Mouse (Mus musculus) neural tube, embryonic 14.5 days (tissue): Measurements from ENCODE around the gene Tnfsf14. TPM values are rescaled to one million over a fixed set of nuclear protein-coding genes. Genes with fewer than 3 reads are reported as not detected.

Experiments
- ATAC-seq: fragments of 200-750 bp; cut with Nextera tagmentation; 2 replicates; pipeline ENCODE4 v1.8.0; 2017; ENCODE audit warnings: low read depth, mild to moderate bottlenecking, moderate TSS enrichment, moderate library complexity
- H3K27ac ChIP-seq: fragments of 300-500 bp; sonication (generic); 2 replicates; pipeline ENCODE4 v1.5.1; 2014; ENCODE audit warnings: low read depth, mild to moderate bottlenecking, control low read depth, low read length, moderate library complexity, mixed read lengths
- H3K27me3 ChIP-seq: fragments of 300-500 bp; sonication (generic); 2 replicates; pipeline ENCODE4 v1.6.1; 2014; ENCODE audit warnings: low read length; ENCODE audit not compliant: control insufficient read depth, insufficient read depth
- H3K36me3 ChIP-seq: fragments of 300-500 bp; sonication (generic); 2 replicates; pipeline ENCODE4 v1.6.1; 2014; ENCODE audit warnings: low read length, mixed read lengths; ENCODE audit not compliant: control insufficient read depth, insufficient read depth
- H3K4me1 ChIP-seq: fragments of 300-500 bp; sonication (generic); 2 replicates; pipeline ENCODE4 v1.6.1; 2014; ENCODE audit warnings: low read length; ENCODE audit not compliant: control insufficient read depth, insufficient read depth
- H3K4me2 ChIP-seq: fragments of 300-500 bp; sonication (generic); 2 replicates; pipeline ENCODE4 v1.6.1; 2014; ENCODE audit warnings: mild to moderate bottlenecking, low read depth, low read length, control low read depth
- H3K4me3 ChIP-seq: fragments of 300-500 bp; sonication (generic); 2 replicates; pipeline ENCODE4 v1.5.1; 2014; ENCODE audit warnings: low read depth, low read length, control low read depth, mixed read lengths
- H3K9ac ChIP-seq: fragments of 300-500 bp; sonication (generic); replicated peaks from 2 replicates; pipeline ENCODE4 v1.6.1; 2014; ENCODE audit warnings: low read depth, mild to moderate bottlenecking, control low read depth, low read length, mixed read lengths
- H3K9me3 ChIP-seq: fragments of 300-500 bp; sonication (generic); 2 replicates; pipeline ENCODE4 v1.6.1; 2016; ENCODE audit warnings: low read length; ENCODE audit not compliant: control insufficient read depth
- WGBS: fragments of 180-500 bp; shearing (Covaris S2); extraction: QIAGEN DNeasy Blood & Tissue Kit; methylation state at CpG from one replicate; pipeline ENCODE4 v1.1.7; 2014; 5-methylcytosine and 5-hydroxymethylcytosine counted together
- polyA plus RNA-seq: library from polyadenylated mRNA; unstranded; fragments of >200 nt; fragmentation: Nextera tagmentation; extraction: Ambion mirVana; gene quantifications from 2 replicates; pipeline ENCODE4 v1.2.1, GENCODE M21; 2014

Tnfsf14 gene
- polyA plus RNA-seq, result not detected in 2 replicates

- H3K36me3 ChIP-seq, result no peaks in the 10 kb centered on the region
- 90% methylated on average over 11 of the region's 11 CpGs for WGBS
These were observed at the start of gene Tnfsf14 for GRCm38 (mm10) chr17:57194041-57194507. Tnfsf14 (minus strand) TSS chr17:57194177.

GRCm38 (mm10) chr17:57237181-57237580 lies 43.2 kb upstream of the Tnfsf14 start:
- Histone ChIP-seq H3K9me3 (no peaks in the 10 kb centered on the region), H3K4me2 (no peak overlapping the region), H3K4me1 (no peaks in the 10 kb centered on the region), H3K27ac (no peak overlapping the region), H3K36me3 (peaks cover 29% of the 10 kb centered on the region), H3K27me3 (no peaks in the 10 kb centered on the region), H3K4me3 (no peak overlapping the region), H3K9ac (no peak overlapping the region)
- WGBS, result 95% methylated on average over 9 of the region's 9 CpGs
- peak; percentile 25; the same call in 1 of the 2 replicates for ATAC-seq

More at GRCm38 (mm10) chr17:57194041-57194507, at the start of gene Tnfsf14:
- no peak within 1 kb of the TSS for H3K4me3 ChIP-seq
- H3K9ac ChIP-seq, result no peak within 1 kb of the TSS
- no peak within 1 kb of the TSS for H3K4me2 ChIP-seq
- no peak for ATAC-seq
- H3K4me1 ChIP-seq, result no peaks in the 10 kb centered on the region
- no peak within 1 kb of the TSS for H3K27ac ChIP-seq
- H3K27me3 ChIP-seq, result no peaks in the 10 kb centered on the region
- H3K9me3 ChIP-seq, result no peaks in the 10 kb centered on the region

DNA sequence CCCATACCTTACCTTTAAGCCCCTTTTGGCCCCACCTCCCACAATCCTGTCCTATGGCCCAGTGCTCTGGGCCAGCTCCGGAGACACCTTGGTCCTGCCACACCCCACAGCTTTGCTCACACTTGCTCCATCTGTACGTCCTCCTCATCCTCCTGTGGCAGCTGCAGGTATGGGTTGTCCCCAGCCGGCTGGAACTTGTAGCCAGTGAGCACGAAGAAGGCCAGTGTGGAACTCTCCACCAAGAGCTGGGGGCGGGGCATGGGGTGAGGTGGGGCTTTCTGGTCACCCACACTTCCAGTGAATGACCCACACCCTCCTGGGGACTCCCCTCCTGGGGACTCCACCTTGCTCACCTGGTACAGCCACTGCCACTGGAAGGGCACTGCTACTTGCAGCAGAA lies 41.8 kb upstream of the Tnfsf14 start:
- Histone ChIP-seq H3K36me3 (peaks cover 22% of the 10 kb centered on the region), H3K27me3 (no peaks in the 10 kb centered on the region), H3K27ac (no peak overlapping the region), H3K4me1 (no peaks in the 10 kb centered on the region), H3K9ac (no peak overlapping the region), H3K9me3 (no peaks in the 10 kb centered on the region), H3K4me2 (no peak overlapping the region), H3K4me3 (no peak overlapping the region)
- 91% methylated on average over 5 of the region's 5 CpGs for WGBS
- no peak for ATAC-seq

DNA sequence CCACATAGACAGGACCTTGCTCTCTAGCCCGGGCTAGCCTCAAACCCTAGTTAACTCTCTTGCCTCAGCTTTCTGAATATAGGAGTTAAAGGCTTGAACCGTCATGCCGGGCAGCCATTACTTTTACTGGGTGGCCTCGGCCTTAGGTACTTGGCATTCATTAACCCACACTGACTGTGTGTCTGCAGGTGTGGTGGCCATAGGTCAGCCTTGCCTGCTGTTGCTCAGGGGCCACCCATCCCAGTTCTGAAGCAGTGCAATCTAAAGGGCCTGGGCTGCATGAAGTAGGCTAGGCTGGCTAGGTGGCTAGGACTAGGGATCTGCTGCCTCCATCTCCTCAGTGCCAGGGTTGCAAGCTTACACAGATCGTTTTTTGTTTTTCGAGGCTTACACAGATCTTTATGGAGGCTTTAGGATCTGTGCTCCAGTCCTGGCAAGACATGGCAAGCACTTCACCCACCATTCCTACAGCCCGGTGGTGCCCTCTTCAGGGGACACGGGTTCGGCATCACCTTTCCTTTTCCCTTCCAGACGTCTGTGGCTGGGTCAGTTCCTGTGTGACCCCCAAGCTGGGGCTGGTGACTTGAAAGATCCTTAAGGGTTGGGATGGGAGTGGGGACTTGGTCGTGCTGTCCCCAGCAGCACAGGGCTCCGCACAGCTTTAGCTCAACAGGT lies 40.4 kb upstream of the Tnfsf14 start:
- 81% methylated on average over 12 of the region's 12 CpGs for WGBS
- H3K9ac ChIP-seq, result no peak overlapping the region

GRCm38 (mm10) chr17:57233038-57233437 lies 39.1 kb upstream of the Tnfsf14 start:
- no peak overlapping the region for H3K4me3 ChIP-seq
- no peak overlapping the region for H3K4me2 ChIP-seq
- H3K27ac ChIP-seq, result no peak overlapping the region
- 49% methylated on average over 7 of the region's 7 CpGs for WGBS
- no peaks in the 10 kb centered on the region for H3K4me1 ChIP-seq
- no peak overlapping the region for H3K9ac ChIP-seq
- H3K27me3 ChIP-seq, result no peaks in the 10 kb centered on the region
- peaks cover 22% of the 10 kb centered on the region for H3K36me3 ChIP-seq
- H3K9me3 ChIP-seq, result no peaks in the 10 kb centered on the region
- ATAC-seq, result no peak

More for the DNA sequence above, 40.4 kb upstream of the Tnfsf14 start:
- Histone ChIP-seq H3K27ac (no peak overlapping the region), H3K4me1 (no peaks in the 10 kb centered on the region), H3K4me3 (no peak overlapping the region), H3K27me3 (no peaks in the 10 kb centered on the region), H3K4me2 (no peak overlapping the region), H3K36me3 (peaks cover 22% of the 10 kb centered on the region), H3K9me3 (no peaks in the 10 kb centered on the region)
- ATAC-seq, result no peak

DNA sequence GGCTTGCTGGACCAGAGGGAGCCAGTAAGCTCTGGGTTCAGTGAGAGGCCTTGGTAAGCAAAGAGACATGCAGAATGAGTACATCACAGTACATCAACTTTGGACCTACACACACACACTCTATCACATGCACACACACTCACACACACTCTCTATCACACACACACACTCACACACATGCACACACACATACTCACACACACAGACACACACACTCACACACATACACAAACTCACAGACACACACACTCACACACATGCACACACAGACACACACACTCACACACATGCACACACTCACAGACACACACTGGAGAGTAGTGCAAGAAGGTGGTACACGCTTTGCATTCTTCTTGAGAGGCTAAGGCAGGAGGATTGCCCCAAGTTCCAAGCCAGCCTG lies 38.2 kb upstream of the Tnfsf14 start:
- H3K4me1 ChIP-seq, result no peaks in the 10 kb centered on the region
- H3K36me3 ChIP-seq, result peaks cover 14% of the 10 kb centered on the region
- no peak for ATAC-seq
- no peaks in the 10 kb centered on the region for H3K9me3 ChIP-seq
- H3K4me2 ChIP-seq, result no peak overlapping the region
- H3K27ac ChIP-seq, result no peak overlapping the region
- 91% methylated on average over 1 of the region's 1 CpGs for WGBS
- H3K4me3 ChIP-seq, result no peak overlapping the region
- no peaks in the 10 kb centered on the region for H3K27me3 ChIP-seq
- H3K9ac ChIP-seq, result no peak overlapping the region

GRCm38 (mm10) chr17:57231321-57231771 lies 37.4 kb upstream of the Tnfsf14 start:
- H3K9me3 ChIP-seq, result no peaks in the 10 kb centered on the region
- no peak overlapping the region for H3K4me3 ChIP-seq
- ATAC-seq, result no peak

DNA sequence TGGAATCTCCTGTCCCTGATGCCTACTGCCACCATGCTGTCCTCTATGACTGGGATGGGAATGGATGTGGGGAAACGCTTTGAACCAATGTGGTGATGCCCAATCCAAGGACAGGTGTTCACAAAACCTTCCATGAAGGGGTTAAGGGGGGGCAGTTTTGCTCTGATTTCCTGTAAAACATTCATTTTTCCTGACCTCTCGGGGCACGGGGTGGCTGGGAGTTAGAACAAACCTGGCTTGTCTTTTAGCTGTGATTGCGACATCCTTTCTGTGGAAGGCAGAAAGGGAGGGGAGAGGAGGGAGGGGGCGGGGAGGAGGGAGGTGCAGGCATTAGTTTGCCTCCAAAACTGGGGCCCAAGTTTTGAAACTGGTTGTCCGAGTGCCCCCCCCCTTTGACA lies 36.8 kb upstream of the Tnfsf14 start:
- peaks cover 7% of the 10 kb centered on the region; the same call in 1 of the 2 replicates for H3K36me3 ChIP-seq
- no peak overlapping the region for H3K4me2 ChIP-seq
- ATAC-seq, result no peak
- no peaks in the 10 kb centered on the region for H3K9me3 ChIP-seq
- WGBS, result 71% methylated on average over 6 of the region's 6 CpGs
- no peaks in the 10 kb centered on the region for H3K4me1 ChIP-seq
- H3K9ac ChIP-seq, result no peak overlapping the region
- H3K27me3 ChIP-seq, result no peaks in the 10 kb centered on the region
- H3K4me3 ChIP-seq, result no peak overlapping the region
- H3K27ac ChIP-seq, result no peak overlapping the region

More at GRCm38 (mm10) chr17:57231321-57231771, 37.4 kb upstream of the Tnfsf14 start:
- H3K27ac ChIP-seq, result no peak overlapping the region
- no peaks in the 10 kb centered on the region for H3K27me3 ChIP-seq
- H3K9ac ChIP-seq, result no peak overlapping the region
- no peak overlapping the region for H3K4me2 ChIP-seq
- H3K36me3 ChIP-seq, result peaks cover 12% of the 10 kb centered on the region
- H3K4me1 ChIP-seq, result no peaks in the 10 kb centered on the region

- ATAC-seq, result no peak
- H3K27ac ChIP-seq, result no peak overlapping the region
- H3K4me1 ChIP-seq, result no peaks in the 10 kb centered on the region
- 80% methylated on average over 14 of the region's 15 CpGs for WGBS
- H3K9ac ChIP-seq, result no peak overlapping the region
- H3K4me3 ChIP-seq, result no peak overlapping the region
- H3K27me3 ChIP-seq, result no peaks in the 10 kb centered on the region
- H3K9me3 ChIP-seq, result no peaks in the 10 kb centered on the region
- no peak overlapping the region for H3K4me2 ChIP-seq
- H3K36me3 ChIP-seq, result peaks cover 7% of the 10 kb centered on the region; the same call in 1 of the 2 replicates
These were observed 36.1 kb upstream of the Tnfsf14 start for GRCm38 (mm10) chr17:57229851-57230727.
